Mouse (Mus musculus): Measurements from ENCODE around the gene Borcs6.
"Not testable (repeated sequence)": the region's sequence is repeated elsewhere in the genome, so short reads cannot be mapped to it uniquely, and the experiment has no call there.

Gene Borcs6

DNA sequence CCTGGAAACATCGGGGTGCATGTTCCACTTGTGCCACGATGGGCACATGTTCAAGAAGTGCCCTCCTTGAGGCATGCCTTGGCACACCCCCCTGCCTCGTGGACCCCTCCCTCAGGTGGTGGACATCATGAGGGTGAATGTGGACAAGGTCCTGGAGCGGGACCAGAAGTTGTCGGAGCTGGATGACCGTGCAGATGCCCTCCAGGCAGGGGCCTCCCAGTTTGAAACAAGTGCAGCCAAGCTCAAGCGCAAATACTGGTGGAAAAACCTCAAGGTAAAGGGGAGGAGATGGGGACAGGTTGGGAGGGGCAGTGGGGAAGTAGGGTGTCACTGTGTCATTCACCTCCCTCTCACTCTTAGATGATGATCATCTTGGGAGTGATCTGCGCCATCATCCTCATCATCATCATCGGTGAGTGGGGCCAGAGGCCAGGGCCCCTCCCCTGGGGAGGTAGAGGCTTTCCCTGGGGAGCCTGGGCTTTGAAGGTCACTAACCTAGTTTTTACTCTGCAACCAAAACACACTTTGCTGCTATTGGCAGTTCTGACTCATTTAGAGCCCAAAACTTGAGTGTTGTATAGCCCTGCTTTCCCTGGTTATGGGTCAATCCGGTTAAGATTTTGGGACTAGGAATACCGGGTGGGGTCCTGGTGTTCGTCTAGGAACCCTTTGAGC is 30.2 kb downstream of the Borcs6 start:
- DNase-seq = no peak

DNA sequence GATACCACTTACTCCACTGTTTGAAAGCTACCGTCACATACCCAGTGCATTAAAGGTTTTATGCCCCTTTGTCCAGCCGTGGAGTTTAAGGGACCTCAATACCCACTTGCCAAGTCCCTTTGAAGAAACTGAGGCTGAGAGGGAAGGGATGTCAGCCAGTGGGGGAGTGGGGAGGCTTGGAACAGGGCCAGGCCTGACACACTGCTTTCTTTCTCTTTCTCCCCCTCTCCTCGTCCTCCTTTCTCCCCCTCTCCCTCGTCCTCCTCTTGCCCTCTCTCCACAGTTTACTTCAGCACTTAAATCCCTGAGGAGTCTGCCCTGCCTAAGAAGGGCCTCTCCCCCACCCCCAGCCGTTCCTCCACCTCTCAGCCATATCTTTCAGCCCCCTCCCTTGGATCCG is 30.9 kb downstream of the Borcs6 start:
- no peak for DNase-seq

- DNase-seq = no peak
Measured at GRCm38 (mm10) chr11:69091566-69092385, 32.3 kb downstream of the Borcs6 start.

DNA sequence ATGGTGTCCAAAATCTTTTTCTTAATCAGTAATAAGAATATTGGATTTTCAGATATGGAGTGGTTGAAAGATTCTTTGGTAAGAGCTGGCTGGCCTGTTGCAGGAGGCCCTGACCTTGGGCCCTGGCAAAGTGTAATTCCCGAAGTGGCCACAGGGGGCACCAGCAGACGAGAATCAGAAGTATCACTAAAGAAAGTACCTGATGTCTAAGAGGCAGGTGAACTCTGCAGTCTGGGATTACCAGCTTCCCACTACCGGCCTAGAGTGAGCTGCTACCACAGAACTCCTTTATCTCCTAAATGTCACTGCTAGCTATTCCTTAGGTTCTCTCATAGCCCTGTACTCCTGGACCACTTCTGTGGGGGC is 32.9 kb downstream of the Borcs6 start:
- DNase-seq = peak; percentile 95

DNA sequence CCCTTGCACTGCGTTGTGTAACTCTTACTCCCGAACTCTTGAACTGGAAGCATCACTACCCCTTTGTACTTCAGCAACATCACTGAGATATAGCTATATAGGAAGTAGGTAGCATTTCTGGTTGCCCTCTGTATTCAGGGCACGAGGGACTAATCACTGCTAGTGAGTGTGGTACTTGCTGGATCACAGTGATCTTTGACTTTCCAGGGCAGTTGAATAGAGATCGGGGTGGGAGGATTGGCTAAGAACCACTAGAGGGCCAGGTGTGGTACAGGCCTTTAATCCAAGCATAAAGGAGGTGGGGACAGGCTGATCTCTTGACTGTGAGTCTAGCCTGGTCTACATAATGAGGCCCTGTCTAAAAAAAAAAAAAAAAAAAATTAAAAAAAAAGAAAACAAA is 33.4 kb downstream of the Borcs6 start:
- DNase-seq = no peak

- not testable (repeated sequence) for DNase-seq
Measured at GRCm38 (mm10) chr11:69093856-69094255, 34.3 kb downstream of the Borcs6 start.

- DNase-seq = peak; percentile 96
Measured at GRCm38 (mm10) chr11:69094697-69095429, 35.3 kb downstream of the Borcs6 start, which contains the start of gene Per1. TSS of gene Per1 (plus strand) at chr11:69095217.

GRCm38 (mm10) chr11:69095511-69096231 is 36.2 kb downstream of the Borcs6 start:
- peak; percentile 47 for DNase-seq

DNA sequence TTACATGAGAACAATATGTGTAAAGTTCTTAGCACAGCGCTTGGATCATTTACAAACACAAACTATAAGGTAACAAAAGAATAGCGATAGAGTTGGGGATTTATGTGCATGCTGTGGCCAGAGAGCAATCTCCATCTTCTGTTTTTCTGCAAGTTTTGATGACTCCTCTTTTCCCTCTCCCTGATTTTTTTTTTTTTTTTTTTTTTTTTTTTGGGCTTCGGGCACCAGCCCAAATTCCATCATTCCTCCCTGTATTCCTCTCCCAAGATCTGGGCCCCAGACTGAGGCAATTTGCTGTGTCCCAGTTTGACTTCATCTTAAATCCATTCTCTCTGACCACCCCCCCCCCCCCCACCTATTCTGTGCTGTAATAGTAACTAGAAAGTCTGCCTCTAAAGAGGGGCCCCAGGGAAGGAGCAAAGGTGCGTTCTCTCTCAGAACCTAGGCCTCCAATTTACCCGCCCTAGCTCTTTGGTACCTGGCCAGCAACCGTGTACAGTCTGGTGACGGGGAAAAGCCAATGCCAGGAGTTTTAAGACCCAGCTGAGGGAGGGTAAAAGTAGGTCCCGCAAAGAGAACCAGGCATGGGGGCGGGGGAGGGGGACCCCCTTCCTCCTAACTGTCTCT is 37.0 kb downstream of the Borcs6 start:
- DNase-seq = no peak

- DNase-seq = peak; percentile 89
Measured at GRCm38 (mm10) chr11:69096987-69097900, 37.7 kb downstream of the Borcs6 start.

DNA sequence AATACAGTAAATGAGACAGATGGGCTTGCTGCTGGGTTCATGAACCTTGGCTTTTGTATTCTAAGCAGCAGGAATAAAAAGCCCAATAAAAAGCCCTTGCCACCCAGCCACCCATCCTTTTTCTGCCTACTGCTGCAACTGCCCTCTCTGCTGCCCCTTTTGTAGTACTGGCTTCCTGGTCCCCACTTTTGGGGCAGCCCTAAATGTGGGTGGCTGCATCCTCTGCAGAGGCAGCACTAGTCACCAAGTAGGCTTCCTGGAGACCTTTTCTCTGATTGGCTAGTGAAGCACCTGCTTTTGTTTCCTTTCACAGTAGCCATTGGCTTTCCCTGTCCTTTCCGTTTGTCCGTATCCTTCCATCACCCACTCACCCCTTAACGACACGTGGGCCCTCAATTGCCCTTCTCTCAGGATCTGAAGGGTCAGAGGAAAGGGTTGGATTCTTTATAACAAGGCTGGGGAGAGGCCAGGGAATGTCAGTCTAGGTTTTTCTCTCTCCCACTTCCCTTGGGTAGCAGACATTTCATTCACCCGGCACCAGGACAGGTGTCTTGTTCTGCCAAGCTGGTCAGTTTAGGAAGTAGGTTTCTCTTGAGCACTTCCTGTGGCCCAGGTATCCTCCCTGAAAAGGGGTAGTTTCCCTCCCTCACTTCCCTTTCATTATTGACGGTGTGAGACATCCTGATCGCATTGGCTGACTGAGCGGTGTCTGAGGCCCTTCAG is 38.7 kb downstream of the Borcs6 start:
- DNase-seq = no peak

DNA sequence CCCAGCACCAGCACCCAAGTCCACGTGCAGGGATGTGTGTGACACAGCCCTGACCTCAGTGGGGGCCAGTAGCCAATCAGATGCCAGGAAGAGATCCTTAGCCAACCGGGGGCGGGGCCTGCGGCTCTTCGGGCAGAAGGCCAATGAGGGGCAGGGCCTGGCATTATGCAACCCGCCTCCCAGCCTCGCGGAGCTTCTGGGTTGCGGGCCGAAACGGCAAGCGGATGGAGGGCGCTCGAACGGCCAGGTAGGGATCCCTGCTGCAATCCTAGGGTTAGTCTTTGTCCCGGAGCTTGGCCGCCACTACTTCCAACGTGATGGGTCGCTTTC is 39.2 kb downstream of the Borcs6 start:
- peak; percentile 89 for DNase-seq

- DNase-seq = no peak
Measured at GRCm38 (mm10) chr11:69099177-69099914, 39.8 kb downstream of the Borcs6 start.

- peak; percentile 92 for DNase-seq
Measured at GRCm38 (mm10) chr11:69099915-69100345, 40.4 kb downstream of the Borcs6 start.

GRCm38 (mm10) chr11:69100639-69101360 is 41.3 kb downstream of the Borcs6 start:
- peak; percentile 24 for DNase-seq

GRCm38 (mm10) chr11:69101604-69102402 is 42.3 kb downstream of the Borcs6 start:
- peak; percentile 6 for DNase-seq

- DNase-seq = peak; percentile 8
Measured at GRCm38 (mm10) chr11:69102403-69102725, 42.8 kb downstream of the Borcs6 start.

DNA sequence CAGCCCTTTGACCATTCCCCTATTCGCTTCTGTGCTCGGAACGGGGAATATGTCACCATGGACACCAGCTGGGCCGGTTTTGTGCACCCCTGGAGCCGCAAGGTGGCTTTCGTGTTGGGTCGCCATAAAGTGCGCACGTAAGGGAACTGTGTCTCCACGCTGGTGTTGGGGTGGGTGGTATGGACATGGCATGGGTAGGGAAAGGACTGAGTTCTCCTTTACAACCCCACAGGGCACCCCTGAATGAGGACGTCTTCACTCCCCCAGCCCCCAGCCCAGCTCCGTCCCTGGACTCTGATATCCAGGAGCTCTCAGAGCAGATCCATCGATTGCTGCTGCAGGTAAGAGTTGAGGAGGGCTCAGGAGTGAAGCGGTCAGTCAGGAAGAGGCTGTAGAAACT is 43.6 kb downstream of the Borcs6 start:
- peak; percentile 7 for DNase-seq
